7 mouse cellular contexts compared by ENCODE assay signal in the genomic region with DNA sequence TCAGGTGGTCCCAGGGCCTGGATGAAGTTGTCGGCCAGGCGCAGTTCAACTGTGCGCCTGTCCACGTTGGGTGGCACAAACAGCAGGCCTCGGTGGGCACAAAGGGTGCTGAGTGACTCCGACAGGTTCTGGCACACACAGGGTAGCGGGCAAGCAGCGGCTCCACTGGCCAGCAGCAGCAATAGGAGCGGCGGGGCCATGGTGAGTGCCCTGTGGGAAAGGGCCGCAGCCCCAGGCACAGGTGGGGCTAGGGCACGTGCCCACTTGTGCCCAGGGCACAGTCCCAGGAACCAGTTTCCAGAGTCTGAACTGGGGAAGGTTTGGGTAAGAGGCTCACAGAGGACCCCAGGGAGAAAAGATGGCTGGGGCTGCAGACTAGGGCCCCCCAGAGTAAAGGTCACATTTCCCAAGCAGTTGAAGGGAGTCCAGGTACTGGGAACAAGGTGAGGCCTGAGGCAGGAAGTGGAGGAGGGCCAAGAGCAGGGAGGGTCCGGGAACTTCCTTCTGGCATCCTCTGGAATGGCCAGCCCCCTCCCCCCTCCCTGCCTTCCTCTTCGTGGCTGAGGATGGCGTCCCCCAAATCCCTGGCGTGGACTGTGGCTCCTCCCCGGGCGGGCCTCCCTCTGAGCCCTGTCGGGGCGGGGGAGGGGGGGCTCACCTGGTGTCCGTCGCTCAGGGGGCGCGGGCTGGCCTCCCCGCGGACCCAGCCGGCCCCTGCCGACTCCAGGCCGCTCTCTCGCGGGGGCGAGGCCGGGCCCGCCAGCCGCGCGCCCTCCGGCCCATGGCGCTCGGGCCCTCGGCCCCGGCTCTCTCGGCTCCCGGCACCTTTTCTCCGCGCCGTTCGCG. TPM values are rescaled to one million over a fixed set of nuclear protein-coding genes. Genes with fewer than 3 reads are reported as not detected.
DNase-seq lines count a peak whose midpoint lies in the region; ATAC-seq and TF ChIP-seq lines count a peak whose summit lies in the region.

No protein-coding gene starts in this region.

- peak overlapping the region; percentile 99 for H3K9ac ChIP-seq in hindbrain, embryonic 15.5 days
- peak overlapping the region; percentile 94 for H3K9ac ChIP-seq in lung, embryonic 15.5 days

- DNase-seq in right cerebral cortex, postnatal 14 days: peak; percentile 55
- DNase-seq in right cerebral cortex, postnatal 25 days: no peak
- peak; percentile 67 for DNase-seq in yolk sac, embryonic 10.5 days (ENCODE audit: low spot score)
- no peak for DNase-seq in gastrocnemius, postnatal 25 days

- peak; percentile 0; the same call in 1 of the 2 replicates for ATAC-seq in hindbrain, embryonic 15.5 days (ENCODE audit: low FRiP score, low read depth)
- ATAC-seq in lung, embryonic 15.5 days (ENCODE audit: borderline replicate concordance, extremely low read depth, low FRiP score, low TSS enrichment): peak; percentile 7; the same call in 1 of the 2 replicates

- H3K4me3 ChIP-seq in cortical plate, adult 2 months (ENCODE audit: insufficient read depth, low read length): peak overlapping the region; percentile 68
- peak overlapping the region; percentile 95 for H3K4me3 ChIP-seq in hindbrain, embryonic 15.5 days
- H3K4me3 ChIP-seq in lung, embryonic 15.5 days: peak overlapping the region; percentile 94

- TF ChIP-seq CTCF in cortical plate, adult 2 months (IDR thresholded peaks at IDR 0.05; ENCODE audit: extremely low read depth, insufficient read depth, low read length): no peak

- 20% methylated on average over 37 of the region's 49 CpGs for WGBS in hindbrain, embryonic 15.5 days
- 16% methylated on average over 47 of the region's 49 CpGs for WGBS in lung, embryonic 15.5 days

- peaks cover 3% of the 10 kb centered on the region; the same call in 1 of the 2 replicates for H3K4me1 ChIP-seq in cortical plate, adult 2 months (ENCODE audit: control insufficient read depth, insufficient read depth, low read length)
- peaks cover 43% of the 10 kb centered on the region for H3K4me1 ChIP-seq in hindbrain, embryonic 15.5 days (replicated peaks)
- peaks cover 29% of the 10 kb centered on the region for H3K4me1 ChIP-seq in lung, embryonic 15.5 days

- no peaks in the 10 kb centered on the region for H3K9me3 ChIP-seq in hindbrain, embryonic 15.5 days
- no peaks in the 10 kb centered on the region for H3K9me3 ChIP-seq in lung, embryonic 15.5 days

- H3K27me3 ChIP-seq in hindbrain, embryonic 15.5 days: no peaks in the 10 kb centered on the region
- no peaks in the 10 kb centered on the region for H3K27me3 ChIP-seq in lung, embryonic 15.5 days

- H3K4me2 ChIP-seq in hindbrain, embryonic 15.5 days: peak overlapping the region; percentile 91
- H3K4me2 ChIP-seq in lung, embryonic 15.5 days: peak overlapping the region; percentile 87

- no peak for TF ChIP-seq POLR2A in cortical plate, adult 2 months (IDR thresholded peaks at IDR 0.05; ENCODE audit: extremely low read depth, insufficient read depth, low read length)

- peaks cover 20% of the 10 kb centered on the region for H3K36me3 ChIP-seq in hindbrain, embryonic 15.5 days
- peaks cover 20% of the 10 kb centered on the region for H3K36me3 ChIP-seq in lung, embryonic 15.5 days

- H3K27ac ChIP-seq in cortical plate, adult 2 months (ENCODE audit: insufficient read depth, low read length): peak overlapping the region; percentile 98
- H3K27ac ChIP-seq in hindbrain, embryonic 15.5 days (replicated peaks): peak overlapping the region; percentile 95
- peak overlapping the region; percentile 93 for H3K27ac ChIP-seq in lung, embryonic 15.5 days

RNA-seq across cellular contexts. Expression of gene Lrfn4, which starts 0.9 kb away (rescaled TPM):
- 28.1 and 30.2 TPM in 2 replicates for polyA plus RNA-seq in cortical plate, adult 2 months (2012; rRNA removed)
- 13.2 and 14.7 TPM in 2 replicates for polyA plus RNA-seq in hindbrain, embryonic 15.5 days (2015; fragmentation: Nextera tagmentation; extraction: Ambion mirVana)
- polyA plus RNA-seq in lung, embryonic 15.5 days (2015; fragmentation: Nextera tagmentation; extraction: Ambion mirVana): 6.5 and 6.8 TPM in 2 replicates
- 1 to 10 TPM; 1.4 to 1.5 TPM for total RNA-seq in gastrocnemius, postnatal 25 days (2021)

RNA-seq across cellular contexts. Expression of gene Rce1, which starts 10.9 kb away (rescaled TPM):
- 52.9 and 54.0 TPM in 2 replicates for polyA plus RNA-seq in cortical plate, adult 2 months (2012; rRNA removed)
- polyA plus RNA-seq in hindbrain, embryonic 15.5 days (2015; fragmentation: Nextera tagmentation; extraction: Ambion mirVana): 50.6 and 54.2 TPM in 2 replicates
- 73.5 and 74.4 TPM in 2 replicates for polyA plus RNA-seq in lung, embryonic 15.5 days (2015; fragmentation: Nextera tagmentation; extraction: Ambion mirVana)
- total RNA-seq in gastrocnemius, postnatal 25 days (2021): 1 to 10 TPM; 3.9 to 6.5 TPM

Comparison
In these comparisons a context has a peak if more than half of its experiments do, and no peak if none do; other contexts are left out.
1. DNase-seq: peak in right cerebral cortex, postnatal 14 days (single experiment) and yolk sac, embryonic 10.5 days (single experiment); none in right cerebral cortex, postnatal 25 days (single experiment) and gastrocnemius, postnatal 25 days (single experiment).
2. Peak in every context shown above with its lines, with median percentiles within 50 percentile points of each other: H3K27ac ChIP-seq and H3K4me3 ChIP-seq.